Mouse (Mus musculus): ENCODE data around the gene Elmod1. TPM values are rescaled to one million over a fixed set of nuclear protein-coding genes. Genes with fewer than 3 reads are reported as not detected.
A peak's percentile ranks its signal among the peaks of the same experiment; 100 is the strongest.

Gene Elmod1
- total RNA-seq, 2 experiments from 2014 or later, result 237 to 243 TPM

GRCm38 (mm10) chr9:53957021-53957420, 18.1 kb downstream of the Elmod1 start:
- TF ChIP-seq CTCF (conservative IDR thresholded peaks at IDR 0.05), result no peak
- Histone ChIP-seq H3K27ac (no peak overlapping the region; the same call in 1 of the 2 replicates), H3K4me3 (no peak overlapping the region)
- DNase-seq (ENCODE audit: low spot score in 2 of 2), result no peak

- peak overlapping the region; percentile 5; the same call in 1 of the 2 replicates for H3K27ac ChIP-seq
- TF ChIP-seq CTCF (conservative IDR thresholded peaks at IDR 0.05), result peak; percentile 66
- DNase-seq (ENCODE audit: low spot score in 2 of 2), result no peak
Observed at GRCm38 (mm10) chr9:53954853-53955252, 20.2 kb downstream of the Elmod1 start.

GRCm38 (mm10) chr9:53947463-53947862, 27.6 kb downstream of the Elmod1 start:
- no peak for DNase-seq (ENCODE audit: low spot score in 2 of 2)
- peak overlapping the region; percentile 77; the same call in 1 of the 2 replicates for H3K27ac ChIP-seq
- peak; percentile 51 for TF ChIP-seq CTCF (conservative IDR thresholded peaks at IDR 0.05)
- H3K4me3 ChIP-seq, result no peak overlapping the region

More at GRCm38 (mm10) chr9:53954853-53955252, 20.2 kb downstream of the Elmod1 start:
- H3K4me3 ChIP-seq, result no peak overlapping the region

- no peak overlapping the region for H3K4me3 ChIP-seq
- no peak for DNase-seq (ENCODE audit: low spot score in 2 of 2)
- no peak for TF ChIP-seq CTCF (conservative IDR thresholded peaks at IDR 0.05)
- peak overlapping the region; percentile 88 for H3K27ac ChIP-seq
Observed at GRCm38 (mm10) chr9:53938555-53938954, 36.5 kb downstream of the Elmod1 start.

GRCm38 (mm10) chr9:53934179-53934578, 40.9 kb downstream of the Elmod1 start:
- no peak overlapping the region for H3K4me3 ChIP-seq
- H3K27ac ChIP-seq, result peak overlapping the region; percentile 88
- peak; percentile 65 to 90 for DNase-seq (ENCODE audit: low spot score in 2 of 2)
- TF ChIP-seq CTCF (conservative IDR thresholded peaks at IDR 0.05), result peak; percentile 85

- peak overlapping the region; percentile 69; the same call in 1 of the 2 replicates for H3K27ac ChIP-seq
- DNase-seq (ENCODE audit: low spot score in 2 of 2), result no peak
- H3K4me3 ChIP-seq, result no peak overlapping the region
- no peak for TF ChIP-seq CTCF (conservative IDR thresholded peaks at IDR 0.05)
Observed at GRCm38 (mm10) chr9:53933375-53933774, 41.7 kb downstream of the Elmod1 start.

- TF ChIP-seq CTCF (conservative IDR thresholded peaks at IDR 0.05), result no peak
- peak overlapping the region; percentile 28; the same call in 1 of the 2 replicates for H3K27ac ChIP-seq
- no peak overlapping the region for H3K4me3 ChIP-seq
- DNase-seq (ENCODE audit: low spot score in 2 of 2), result no peak
Observed at GRCm38 (mm10) chr9:53930906-53931305, 44.2 kb downstream of the Elmod1 start.

- no peak for TF ChIP-seq CTCF (conservative IDR thresholded peaks at IDR 0.05)
- no peak overlapping the region for H3K4me3 ChIP-seq
- H3K27ac ChIP-seq, result peak overlapping the region; percentile 18; the same call in 1 of the 2 replicates
- DNase-seq (ENCODE audit: low spot score in 2 of 2), result no peak
Observed at GRCm38 (mm10) chr9:53921061-53921460, 54.0 kb downstream of the Elmod1 start.

GRCm38 (mm10) chr9:53915929-53916721, 59.0 kb downstream of the Elmod1 start:
- H3K4me3 ChIP-seq, result no peak overlapping the region
- no peak for DNase-seq (ENCODE audit: low spot score in 2 of 2)
- no peak for TF ChIP-seq CTCF (conservative IDR thresholded peaks at IDR 0.05)
- peak overlapping the region; percentile 71 for H3K27ac ChIP-seq

- TF ChIP-seq CTCF (conservative IDR thresholded peaks at IDR 0.05), result no peak
- Histone ChIP-seq H3K27ac (peak overlapping the region; percentile 28; the same call in 1 of the 2 replicates), H3K4me3 (no peak overlapping the region)
- no peak for DNase-seq (ENCODE audit: low spot score in 2 of 2)
Observed at GRCm38 (mm10) chr9:53910823-53911222, 64.3 kb downstream of the Elmod1 start.

- peak overlapping the region; percentile 28; the same call in 1 of the 2 replicates for H3K27ac ChIP-seq
- no peak overlapping the region for H3K4me3 ChIP-seq
- no peak for DNase-seq (ENCODE audit: low spot score in 2 of 2)
- TF ChIP-seq CTCF (conservative IDR thresholded peaks at IDR 0.05), result no peak
Observed at GRCm38 (mm10) chr9:53910331-53910730, 64.8 kb downstream of the Elmod1 start.

- peak overlapping the region; percentile 62 for H3K27ac ChIP-seq
- no peak for DNase-seq (ENCODE audit: low spot score in 2 of 2)
- no peak for TF ChIP-seq CTCF (conservative IDR thresholded peaks at IDR 0.05)
- no peak overlapping the region for H3K4me3 ChIP-seq
Observed at GRCm38 (mm10) chr9:53906798-53907197, 68.3 kb downstream of the Elmod1 start.

- peak; percentile 62 for TF ChIP-seq CTCF (conservative IDR thresholded peaks at IDR 0.05)
- no peak overlapping the region for H3K4me3 ChIP-seq
- DNase-seq (ENCODE audit: low spot score in 2 of 2), result no peak
- no peak overlapping the region for H3K27ac ChIP-seq
Observed at GRCm38 (mm10) chr9:53905418-53905817, 69.7 kb downstream of the Elmod1 start.

Data from layer of hippocampus, adult 2 months (tissue).